22 mouse cellular contexts compared by ENCODE assay signal in genomic region chr7:132416866-132417265, GRCm38 (mm10).
DNase-seq lines count a peak whose midpoint lies in the region; ATAC-seq and TF ChIP-seq lines count a peak whose summit lies in the region.
"Had no signal": no experiment of that assay in that cellular context is flagged by ENCODE, and none has a peak within 500 bp of the region (broad histone marks: within the 10 kb centered on the region; RNA-seq: fewer than 3 reads in every experiment).

No protein-coding gene starts in this region.

- DNase-seq in hindbrain, postnatal 0 days (ENCODE audit: low spot score), result no peak
- DNase-seq in kidney, adult 8-10 months, result peak; percentile 15 to 44
- DNase-seq in kidney, postnatal 25 days, result peak; percentile 27 to 60
- DNase-seq in embryo, embryonic 9.5 days (ENCODE audit: extremely low spot score), result no peak
- DNase-seq in adrenal gland, postnatal 10 days, result no peak
- DNase-seq in left cerebral cortex, adult 9 months (ENCODE audit: low spot score in 2 of 2), result no peak
- DNase-seq: adrenal gland, postnatal 14 days; cerebellum, adult 18-20 months; gastrocnemius, postnatal 25 days; heart, postnatal 14 days; lung, embryonic 14.5 days; midbrain, embryonic 14.5 days; right cerebral cortex, postnatal 14 days; thymus, postnatal 14 days had no signal

- no peaks in the 10 kb centered on the region for H3K27me3 ChIP-seq in hindbrain, embryonic 13.5 days
- H3K27me3 ChIP-seq in hindbrain, postnatal 0 days (ENCODE audit: insufficient read depth, low read length), result no peaks in the 10 kb centered on the region
- H3K27me3 ChIP-seq in neural tube, embryonic 15.5 days (replicated peaks), result no peaks in the 10 kb centered on the region
- H3K27me3 ChIP-seq: embryonic facial prominence, embryonic 13.5 days had no signal

- H3K4me3 ChIP-seq in hindbrain, embryonic 13.5 days, result no peak overlapping the region
- no peak overlapping the region for H3K4me3 ChIP-seq in hindbrain, postnatal 0 days (ENCODE audit: low read length)
- H3K4me3 ChIP-seq in neural tube, embryonic 15.5 days (replicated peaks), result no peak overlapping the region
- H3K4me3 ChIP-seq: embryonic facial prominence, embryonic 13.5 days; liver, embryonic 12.5 days; myocyte had no signal

- H3K4me1 ChIP-seq in hindbrain, embryonic 13.5 days (replicated peaks), result peaks cover 27% of the 10 kb centered on the region
- H3K4me1 ChIP-seq in hindbrain, postnatal 0 days (ENCODE audit: insufficient read depth, low read length), result peaks cover 5% of the 10 kb centered on the region; the same call in 1 of the 2 replicates
- peaks cover 14% of the 10 kb centered on the region; the same call in 1 of the 2 replicates for H3K4me1 ChIP-seq in neural tube, embryonic 15.5 days
- H3K4me1 ChIP-seq: embryonic facial prominence, embryonic 13.5 days; liver, embryonic 12.5 days had no signal

- H3K36me3 ChIP-seq in hindbrain, embryonic 13.5 days, result no peaks in the 10 kb centered on the region
- H3K36me3 ChIP-seq in hindbrain, postnatal 0 days (ENCODE audit: insufficient read depth, low read length), result no peaks in the 10 kb centered on the region
- H3K36me3 ChIP-seq in neural tube, embryonic 15.5 days, result no peaks in the 10 kb centered on the region
- H3K36me3 ChIP-seq: embryonic facial prominence, embryonic 13.5 days; liver, embryonic 12.5 days had no signal

- 46% methylated on average over 9 of the region's 9 CpGs for WGBS in hindbrain, embryonic 13.5 days
- 46% methylated on average over 9 of the region's 9 CpGs for WGBS in hindbrain, postnatal 0 days
- WGBS in neural tube, embryonic 15.5 days, result 36% methylated on average over 9 of the region's 9 CpGs

- H3K9ac ChIP-seq in hindbrain, embryonic 13.5 days, result no peak overlapping the region
- no peak overlapping the region for H3K9ac ChIP-seq in hindbrain, postnatal 0 days (replicated peaks; ENCODE audit: low read length)
- no peak overlapping the region for H3K9ac ChIP-seq in neural tube, embryonic 15.5 days (replicated peaks)
- H3K9ac ChIP-seq: embryonic facial prominence, embryonic 13.5 days; liver, embryonic 12.5 days; lung, embryonic 14.5 days had no signal

- TF ChIP-seq CTCF in hindbrain, postnatal 0 days (IDR thresholded peaks at IDR 0.05; ENCODE audit: low read depth), result no peak

- peak overlapping the region; percentile 13; the same call in 1 of the 2 replicates for H3K27ac ChIP-seq in hindbrain, embryonic 13.5 days
- H3K27ac ChIP-seq in hindbrain, postnatal 0 days, result no peak overlapping the region
- peak overlapping the region; percentile 61; the same call in 1 of the 2 replicates for H3K27ac ChIP-seq in neural tube, embryonic 15.5 days (replicated peaks)
- H3K27ac ChIP-seq: embryonic facial prominence, embryonic 13.5 days; liver, embryonic 12.5 days; macrophage; stomach, postnatal 0 days had no signal

- ATAC-seq in hindbrain, embryonic 13.5 days (ENCODE audit: low FRiP score), result no peak
- ATAC-seq in hindbrain, postnatal 0 days, result no peak
- ATAC-seq in neural tube, embryonic 15.5 days (ENCODE audit: low FRiP score), result peak; percentile 63
- ATAC-seq: intestine, embryonic 16.5 days; liver, embryonic 12.5 days had no signal

- H3K4me2 ChIP-seq in hindbrain, embryonic 13.5 days, result no peak overlapping the region
- H3K4me2 ChIP-seq in hindbrain, postnatal 0 days (ENCODE audit: low read depth, low read length), result no peak overlapping the region
- H3K4me2 ChIP-seq in neural tube, embryonic 15.5 days, result no peak overlapping the region
- H3K4me2 ChIP-seq: embryonic facial prominence, embryonic 13.5 days; liver, embryonic 12.5 days; lung, embryonic 14.5 days had no signal

- H3K9me3 ChIP-seq in hindbrain, embryonic 13.5 days, result no peaks in the 10 kb centered on the region
- no peaks in the 10 kb centered on the region for H3K9me3 ChIP-seq in hindbrain, postnatal 0 days (ENCODE audit: low read length)
- no peaks in the 10 kb centered on the region for H3K9me3 ChIP-seq in neural tube, embryonic 15.5 days (replicated peaks)
- H3K9me3 ChIP-seq: embryonic facial prominence, embryonic 13.5 days; liver, embryonic 12.5 days had no signal

Comparison
In these comparisons a context has a peak if more than half of its experiments do, and no peak if none do; other contexts are left out.
1. DNase-seq: peak in kidney, adult 8-10 months (2 of 2) and kidney, postnatal 25 days (2 of 2); none in hindbrain, postnatal 0 days (single experiment), embryo, embryonic 9.5 days (single experiment), adrenal gland, postnatal 10 days (single experiment) and left cerebral cortex, adult 9 months (0 of 2).